Mouse (Mus musculus) liver, adult 2 months (tissue): Measurements from ENCODE around the gene Cntnap4.

Experiments used
- CTCF ChIP-seq: fragments of 200-500 bp; IDR thresholded peaks from 2 replicates; pipeline ENCODE4 v1.5.1; 2011; ENCODE audit warnings: low read depth, low read length, control low read depth
- POLR2A ChIP-seq: fragments of 200-500 bp; IDR thresholded peaks from 2 replicates; pipeline ENCODE4 v1.6.1; 2011; ENCODE audit warnings: low read length, control low read depth; ENCODE audit not compliant: insufficient read depth; ENCODE audit errors: extremely low read depth

DNA sequence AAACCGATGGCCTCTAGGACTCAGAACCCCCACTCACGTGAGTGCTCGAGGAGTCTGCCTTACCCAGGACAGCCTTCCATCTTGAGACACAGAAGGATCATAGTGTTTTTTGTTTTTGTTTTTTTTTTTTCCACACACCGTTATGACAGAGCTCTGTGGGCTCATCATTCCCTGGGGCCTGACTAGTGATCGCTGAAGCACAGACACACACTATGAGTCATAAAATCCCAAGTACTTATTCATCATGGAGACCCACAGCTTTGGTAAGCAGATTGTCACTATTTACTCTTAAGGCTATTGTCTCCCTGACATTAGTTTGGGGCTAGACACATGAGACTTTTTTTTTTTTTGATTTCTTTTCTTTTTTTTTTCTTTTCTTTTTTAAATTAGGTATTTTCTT is 352.9 kb downstream of the Cntnap4 start:
- no peak for TF ChIP-seq CTCF
- no peak for TF ChIP-seq POLR2A
